Mouse (Mus musculus) urinary bladder, postnatal 25 days (tissue): ENCODE results near the gene Mkrn1.
"Not testable (repeated sequence)": the region's sequence is repeated elsewhere in the genome, so short reads cannot be mapped to it uniquely, and the experiment has no call there.

ENCODE experiments used
- DNase-seq: peaks from one replicate; pipeline ENCODE4 v3.0.0; 2022; ENCODE audit warnings: low spot score

Mkrn1 gene

GRCm38 (mm10) chr6:39379224-39379623, 41.0 kb downstream of the Mkrn1 start:
- no peak for DNase-seq

DNA sequence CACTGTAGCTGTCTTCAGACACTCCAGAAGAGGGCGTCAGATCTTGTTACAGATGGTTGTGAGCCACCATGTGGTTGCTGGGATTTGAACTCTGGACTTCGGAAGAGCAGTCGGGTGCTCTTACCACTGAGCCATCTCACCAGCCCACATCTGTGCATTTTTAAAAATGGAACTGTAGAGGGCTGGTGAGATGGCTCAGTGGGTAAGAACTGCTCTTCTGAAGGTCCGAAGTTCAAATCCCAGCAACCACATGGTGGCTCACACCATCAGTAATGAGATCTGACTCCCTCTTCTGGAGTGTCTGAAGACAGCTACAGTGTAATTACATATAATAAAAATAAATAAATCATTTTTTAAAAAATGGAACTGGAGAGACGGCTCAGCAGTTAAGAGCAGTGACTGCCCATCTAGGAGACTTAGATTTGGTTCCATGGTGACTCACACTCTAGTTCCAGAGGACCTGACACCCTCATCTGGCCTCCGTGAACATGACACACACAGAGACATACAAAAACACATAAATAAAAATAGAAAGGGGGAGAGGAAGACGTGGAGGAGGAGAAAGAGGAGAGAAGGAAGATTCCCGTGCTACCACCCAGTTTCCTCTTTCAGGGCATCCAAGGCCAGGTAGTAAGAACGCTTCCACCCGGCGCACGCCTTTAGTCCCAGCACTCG, 42.0 kb downstream of the Mkrn1 start:
- DNase-seq: not testable (repeated sequence)

- peak; percentile 82 for DNase-seq
Measured at GRCm38 (mm10) chr6:39377311-39377827, 42.9 kb downstream of the Mkrn1 start, which contains the start of gene Slc37a3. Gene Slc37a3, minus strand, starts transcription at chr6:39377675.

- DNase-seq: no peak
Measured at GRCm38 (mm10) chr6:39376775-39377174, 43.5 kb downstream of the Mkrn1 start.

DNA sequence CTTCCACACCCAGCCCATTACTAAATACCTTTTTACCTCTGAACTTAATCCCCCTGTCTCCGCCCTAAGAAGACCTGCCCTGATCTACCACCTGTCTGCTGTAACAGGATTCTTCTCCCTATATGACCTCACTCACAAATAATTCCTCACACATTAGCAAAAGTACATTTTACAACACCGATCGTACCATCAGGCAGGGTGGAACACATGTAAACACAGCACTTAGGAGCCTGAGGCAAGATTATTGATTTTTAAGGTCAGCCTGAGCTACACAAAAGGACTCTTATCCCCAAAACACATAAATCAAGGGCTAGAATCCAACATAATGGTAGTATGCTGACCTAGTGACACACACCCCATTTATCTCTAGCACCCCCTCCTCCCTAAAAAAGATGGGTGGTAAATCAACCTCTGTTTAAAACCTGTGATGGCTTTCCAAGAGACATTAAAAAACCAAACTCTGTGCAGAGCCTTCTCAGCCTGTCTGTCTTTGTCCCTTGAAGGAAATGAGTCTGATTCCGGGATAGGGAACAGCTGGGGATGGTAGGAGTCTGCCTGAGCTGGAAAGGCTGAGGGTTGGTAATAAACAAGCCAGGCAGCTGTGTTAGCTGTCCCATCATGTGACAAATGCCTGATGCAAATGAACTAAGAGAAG, 46.8 kb downstream of the Mkrn1 start:
- DNase-seq: no peak

GRCm38 (mm10) chr6:39372727-39373126, 47.5 kb downstream of the Mkrn1 start:
- DNase-seq: peak; percentile 8

- DNase-seq: no peak
Measured at GRCm38 (mm10) chr6:39372042-39372441, 48.2 kb downstream of the Mkrn1 start.

DNA sequence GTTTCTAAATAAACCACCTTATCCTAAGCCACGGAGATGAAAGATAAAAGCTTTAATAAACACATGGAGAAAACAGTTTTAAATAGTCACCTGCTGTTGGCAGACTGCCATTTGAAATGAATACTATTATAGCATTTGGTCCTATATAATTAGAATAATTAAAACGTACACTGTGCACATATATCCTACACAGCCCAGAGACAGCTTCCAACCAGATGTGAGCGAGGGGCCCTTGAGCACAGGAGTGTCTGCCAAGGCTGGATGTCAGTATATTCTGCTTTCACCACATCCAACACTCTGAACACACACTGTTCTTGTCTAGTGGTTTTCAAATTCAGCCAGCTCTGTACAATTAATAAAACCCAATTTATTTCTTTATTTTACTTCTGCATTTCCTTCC, 50.6 kb downstream of the Mkrn1 start:
- no peak for DNase-seq

- DNase-seq: no peak
Measured at GRCm38 (mm10) chr6:39362684-39363083, 57.6 kb downstream of the Mkrn1 start.

- DNase-seq: not testable (repeated sequence)
Measured at GRCm38 (mm10) chr6:39359207-39359606, 61.1 kb downstream of the Mkrn1 start.

GRCm38 (mm10) chr6:39348946-39349345, 71.3 kb downstream of the Mkrn1 start:
- no peak for DNase-seq

DNA sequence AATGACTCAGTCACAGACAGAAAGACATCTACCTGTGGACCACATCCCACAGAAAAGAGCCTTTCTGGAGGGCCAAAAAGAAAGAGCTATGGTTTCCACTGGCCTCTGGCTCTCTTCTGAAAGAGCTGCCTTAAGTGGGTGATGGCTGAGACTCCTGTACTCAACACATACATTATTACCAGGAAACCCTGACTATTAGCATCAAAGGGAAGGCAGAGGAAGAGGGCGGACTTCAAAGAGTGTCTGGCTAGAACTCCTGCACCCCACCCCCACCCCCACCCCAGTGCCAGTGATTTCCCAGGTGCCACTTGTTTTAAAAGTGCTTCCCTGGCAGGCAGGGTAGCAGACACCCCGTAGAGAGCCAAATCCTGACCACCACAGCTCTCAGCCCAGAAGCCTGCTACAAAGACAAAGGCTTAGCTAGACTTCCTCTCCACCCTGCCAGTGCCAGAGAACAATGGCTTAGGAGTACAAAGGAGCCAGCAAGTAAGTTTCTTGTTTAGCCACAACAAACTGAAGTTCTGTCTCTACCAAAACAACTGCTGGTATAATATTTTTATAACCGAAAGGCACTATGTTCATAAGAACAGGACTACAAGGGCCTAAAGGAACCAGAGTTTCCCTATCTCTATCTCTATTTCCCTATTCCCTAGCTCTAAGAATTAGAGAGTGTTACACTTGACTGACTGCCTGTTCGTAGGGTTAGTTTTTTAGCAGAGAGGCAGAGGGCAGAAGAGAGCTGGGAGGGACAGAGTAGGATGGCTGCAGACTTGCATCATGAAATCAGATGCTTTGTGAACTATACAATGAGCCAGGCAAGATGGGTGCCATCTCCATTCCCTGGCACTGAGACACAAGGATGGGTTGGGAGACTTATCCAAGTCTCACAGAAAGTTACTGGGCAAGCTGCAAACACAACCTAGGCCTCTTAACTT, 72.1 kb downstream of the Mkrn1 start:
- no peak for DNase-seq
